Mouse (Mus musculus) C2C12 (cell line): ENCODE measurements around the gene Cdadc1.

Experiments used
- CEBPB ChIP-seq: IDR thresholded peaks from one replicate; pipeline ENCODE4 v1.6.1; 2011; ENCODE audit warnings: low read depth, mild to moderate bottlenecking, control low read depth, moderate library complexity
- CTCF ChIP-seq: IDR thresholded peaks from one replicate; pipeline ENCODE4 v1.5.1; 2011; ENCODE audit not compliant: control insufficient read depth, insufficient read depth, insufficient read length
- FOSL1 ChIP-seq: IDR thresholded peaks from one replicate; pipeline ENCODE4 v1.8.0; 2011; ENCODE audit warnings: mild to moderate bottlenecking, low read length; ENCODE audit not compliant: poor library complexity, insufficient read depth, severe bottlenecking
- MAX ChIP-seq: IDR thresholded peaks from one replicate; pipeline ENCODE4 v1.6.1; 2011; ENCODE audit warnings: mild to moderate bottlenecking, control low read depth
- MYOD1 ChIP-seq: IDR thresholded peaks from one replicate; pipeline ENCODE4 v1.6.1; 2011; ENCODE audit warnings: low read depth; ENCODE audit not compliant: control insufficient read depth, insufficient read length
- MYOG ChIP-seq: IDR thresholded peaks from one replicate; pipeline ENCODE4 v1.6.1; 2011; ENCODE audit not compliant: control insufficient read depth, insufficient read length; ENCODE audit errors: extremely low read depth
- USF1 ChIP-seq: IDR thresholded peaks from one replicate; pipeline ENCODE4 v1.6.1; 2011; ENCODE audit warnings: low read depth, mild to moderate bottlenecking, control low read depth, moderate library complexity

DNA sequence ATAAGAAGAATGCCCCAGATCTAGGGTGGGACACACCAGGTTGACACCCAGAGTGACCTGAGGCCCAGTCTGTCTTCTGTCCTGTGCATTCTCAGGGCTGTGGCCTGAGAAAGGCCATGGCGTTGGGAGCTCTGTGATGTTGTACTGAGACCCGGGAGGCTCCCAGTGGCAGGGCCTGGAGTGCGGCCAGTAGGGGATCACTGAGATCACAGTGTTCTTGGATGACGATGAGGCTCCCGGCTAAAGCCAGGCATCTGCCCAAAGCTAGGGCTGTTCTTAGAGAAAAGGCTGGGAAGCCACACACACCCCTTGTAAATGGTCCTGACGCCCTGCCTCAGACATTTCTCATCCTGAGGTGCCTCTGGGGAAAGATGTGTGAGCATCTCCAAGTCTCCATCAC lies 48.7 kb downstream of the Cdadc1 start:
- TF ChIP-seq MAX, result no peak
- TF ChIP-seq CTCF, result no peak
- TF ChIP-seq FOSL1, result no peak
- TF ChIP-seq USF1, result no peak
- TF ChIP-seq MYOD1, result no peak
- TF ChIP-seq CEBPB, result no peak
- TF ChIP-seq MYOG, result no peak
